ENCODE assay signal across 10 mouse cellular contexts in genomic region chr19:56631017-56631416, GRCm38 (mm10).
DNase-seq lines count a peak whose midpoint lies in the region; ATAC-seq and TF ChIP-seq lines count a peak whose summit lies in the region.
"Had no signal": no experiment of that assay in that cellular context is flagged by ENCODE, and none has a peak within 500 bp of the region (broad histone marks: within the 10 kb centered on the region; RNA-seq: fewer than 3 reads in every experiment).

No protein-coding gene starts in this region.

- no peak overlapping the region for H3K4me2 ChIP-seq in hindbrain, postnatal 0 days (ENCODE audit: low read depth, low read length)
- no peak overlapping the region for H3K4me2 ChIP-seq in hindbrain, embryonic 14.5 days (replicated peaks)
- peak overlapping the region; percentile 33; the same call in 1 of the 2 replicates for H3K4me2 ChIP-seq in lung, embryonic 14.5 days
- H3K4me2 ChIP-seq: liver, embryonic 12.5 days; midbrain, embryonic 13.5 days had no signal

- H3K36me3 ChIP-seq in hindbrain, postnatal 0 days (ENCODE audit: insufficient read depth, low read length) = no peaks in the 10 kb centered on the region
- H3K36me3 ChIP-seq in hindbrain, embryonic 14.5 days (replicated peaks; ENCODE audit: control insufficient read depth, insufficient read depth) = no peaks in the 10 kb centered on the region
- H3K36me3 ChIP-seq in lung, embryonic 14.5 days (ENCODE audit: insufficient read depth) = no peaks in the 10 kb centered on the region
- H3K36me3 ChIP-seq: liver, embryonic 12.5 days; midbrain, embryonic 13.5 days had no signal

- WGBS in hindbrain, postnatal 0 days = 68% methylated on average over 4 of the region's 4 CpGs
- WGBS in hindbrain, embryonic 14.5 days = 76% methylated on average over 4 of the region's 4 CpGs
- 34% methylated on average over 4 of the region's 4 CpGs for WGBS in lung, embryonic 14.5 days

- no peaks in the 10 kb centered on the region for H3K9me3 ChIP-seq in hindbrain, postnatal 0 days (ENCODE audit: low read length)
- H3K9me3 ChIP-seq in hindbrain, embryonic 14.5 days (ENCODE audit: control insufficient read depth, low read length) = no peaks in the 10 kb centered on the region
- H3K9me3 ChIP-seq in lung, embryonic 14.5 days (ENCODE audit: low read depth, low read length) = no peaks in the 10 kb centered on the region
- H3K9me3 ChIP-seq: liver, embryonic 12.5 days; midbrain, embryonic 13.5 days had no signal

- no peak for ATAC-seq in hindbrain, postnatal 0 days
- no peak for ATAC-seq in hindbrain, embryonic 14.5 days (ENCODE audit: low FRiP score)
- ATAC-seq in lung, embryonic 14.5 days (ENCODE audit: insufficient read depth) = 0 out of 2 replicates have a peak, but pooled peaks have one; percentile 28
- no peak for ATAC-seq in monocyte, adult 5-6 weeks (replicated peaks; ENCODE audit: insufficient number of reproducible peaks, low FRiP score, low TSS enrichment, poor library complexity, severe bottlenecking)
- ATAC-seq: CD4-positive, CD25-positive, alpha-beta regulatory T cell, adult 4 months; liver, embryonic 12.5 days; midbrain, embryonic 13.5 days had no signal

- H3K4me1 ChIP-seq in hindbrain, postnatal 0 days (ENCODE audit: insufficient read depth, low read length) = no peaks in the 10 kb centered on the region
- no peaks in the 10 kb centered on the region for H3K4me1 ChIP-seq in hindbrain, embryonic 14.5 days (replicated peaks; ENCODE audit: control insufficient read depth, insufficient read depth, low read length)
- peaks cover 14% of the 10 kb centered on the region for H3K4me1 ChIP-seq in lung, embryonic 14.5 days (ENCODE audit: insufficient read depth)
- H3K4me1 ChIP-seq: liver, embryonic 12.5 days; midbrain, embryonic 13.5 days had no signal

- H3K4me3 ChIP-seq in hindbrain, postnatal 0 days (ENCODE audit: low read length) = no peak overlapping the region
- H3K4me3 ChIP-seq in hindbrain, embryonic 14.5 days (replicated peaks; ENCODE audit: low read length) = no peak overlapping the region
- H3K4me3 ChIP-seq in lung, embryonic 14.5 days (ENCODE audit: low read depth, low read length) = no peak overlapping the region
- H3K4me3 ChIP-seq: liver, embryonic 12.5 days; midbrain, embryonic 13.5 days had no signal

- no peaks in the 10 kb centered on the region; the same call in 1 of the 2 replicates for H3K27me3 ChIP-seq in hindbrain, postnatal 0 days (ENCODE audit: insufficient read depth, low read length)
- H3K27me3 ChIP-seq in hindbrain, embryonic 14.5 days (ENCODE audit: control insufficient read depth, insufficient read depth, low read length) = no peaks in the 10 kb centered on the region
- H3K27me3 ChIP-seq in lung, embryonic 14.5 days (ENCODE audit: insufficient read depth, low read length) = no peaks in the 10 kb centered on the region
- H3K27me3 ChIP-seq: liver, embryonic 12.5 days; midbrain, embryonic 13.5 days had no signal

- peak overlapping the region; percentile 9; the same call in 1 of the 2 replicates for H3K27ac ChIP-seq in hindbrain, postnatal 0 days
- H3K27ac ChIP-seq in hindbrain, embryonic 14.5 days = no peak overlapping the region
- H3K27ac ChIP-seq in lung, embryonic 14.5 days (ENCODE audit: low read depth) = peak overlapping the region; percentile 80
- H3K27ac ChIP-seq: liver, embryonic 12.5 days; midbrain, embryonic 13.5 days had no signal

- TF ChIP-seq CTCF in hindbrain, postnatal 0 days (IDR thresholded peaks at IDR 0.05; ENCODE audit: low read depth) = no peak
- no peak for TF ChIP-seq CTCF in lung, embryonic 14.5 days (IDR thresholded peaks at IDR 0.05; ENCODE audit: low read depth)

- no peak overlapping the region for H3K9ac ChIP-seq in hindbrain, postnatal 0 days (replicated peaks; ENCODE audit: low read length)
- H3K9ac ChIP-seq in hindbrain, embryonic 14.5 days = no peak overlapping the region
- no peak overlapping the region for H3K9ac ChIP-seq in lung, embryonic 14.5 days
- H3K9ac ChIP-seq: liver, embryonic 12.5 days; midbrain, embryonic 13.5 days had no signal

- DNase-seq in hindbrain, postnatal 0 days (ENCODE audit: low spot score) = peak; percentile 26
- DNase-seq in hindbrain, embryonic 14.5 days (ENCODE audit: low spot score) = no peak
- peak; percentile 15 for DNase-seq in adipocyte (ENCODE audit: low spot score)
- peak; percentile 15 for DNase-seq in heart, adult 8-10 months (ENCODE audit: low spot score)
- peak; percentile 58 for DNase-seq in lung, embryonic 14.5 days
- DNase-seq in thymus, adult 18-20 months = no peak

Comparison
In these comparisons a context has a peak if more than half of its experiments do, and no peak if none do; other contexts are left out.
1. DNase-seq: peak in hindbrain, postnatal 0 days (single experiment), adipocyte (single experiment), heart, adult 8-10 months (single experiment) and lung, embryonic 14.5 days (single experiment); none in hindbrain, embryonic 14.5 days (single experiment) and thymus, adult 18-20 months (0 of 2).